Mouse (Mus musculus) frontal cortex, postnatal 25 days (tissue): Measurements from ENCODE around the gene Epgn.

Source experiments
- DNase-seq, 2 experiments: peaks; one replicate each; pipeline ENCODE4 v3.0.0; 2022; ENCODE audit warnings: low spot score in 2 of 2

Gene Epgn

DNA sequence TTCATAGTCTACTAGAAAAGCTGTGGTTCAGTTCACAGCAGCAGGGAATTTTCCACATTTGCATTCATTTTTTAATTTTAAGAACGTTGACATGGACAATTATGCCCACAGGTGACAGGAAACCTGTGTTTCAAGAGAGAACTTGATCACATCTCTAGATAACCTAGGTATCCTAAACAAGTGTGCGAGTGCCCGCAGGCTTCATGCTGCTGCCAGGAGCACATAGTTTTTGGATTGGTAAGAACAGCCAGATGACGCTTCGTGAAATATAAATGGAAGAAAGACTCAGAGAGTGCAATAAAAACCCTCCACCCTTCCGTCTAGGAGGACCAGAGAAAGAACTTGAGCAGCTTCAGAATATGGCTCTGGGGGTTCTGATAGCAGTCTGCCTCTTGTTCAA lies at the start of gene Epgn:
Epgn (plus strand) TSS at position 301 of the 400 bp plus-strand sequence.
- DNase-seq: no peak

DNA sequence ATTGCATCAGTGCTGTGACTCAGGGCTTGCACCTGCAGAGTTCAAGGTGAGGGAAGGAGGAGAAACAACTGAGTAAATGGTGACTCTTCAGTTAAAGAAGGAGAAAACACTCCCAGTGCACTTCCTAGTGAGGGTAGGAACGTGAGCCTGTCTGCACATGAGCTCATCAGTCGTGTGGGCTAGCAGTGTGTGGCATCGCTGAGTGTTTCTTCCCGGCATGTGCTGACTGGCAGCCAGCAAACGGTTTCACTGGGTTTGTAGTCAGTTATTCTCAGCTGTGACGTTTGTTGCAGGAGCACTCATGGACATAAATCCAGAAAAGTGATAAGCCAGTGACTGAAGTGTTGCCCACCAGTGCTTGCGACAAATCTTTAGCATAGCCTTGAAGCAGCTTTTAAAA lies 47.0 kb upstream of the Epgn start:
- no peak for DNase-seq

DNA sequence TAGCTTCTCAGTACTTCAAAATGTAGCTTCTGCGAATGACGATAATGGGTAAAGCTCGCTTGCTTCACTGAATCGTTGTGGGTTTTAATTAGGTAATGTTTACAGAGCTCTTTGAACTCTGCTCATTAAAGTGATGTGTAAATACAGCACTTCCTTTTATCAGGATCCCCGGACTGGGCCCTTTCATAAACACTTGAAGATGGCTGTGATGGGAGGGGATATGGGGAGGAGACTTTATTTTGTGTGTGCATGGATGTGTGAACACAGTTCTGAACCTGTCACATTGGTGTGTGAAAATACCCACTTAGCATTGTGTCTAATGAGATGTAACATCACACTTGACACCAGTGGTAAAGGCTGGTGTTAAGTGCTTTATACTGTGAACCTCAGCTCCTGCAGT lies 39.7 kb upstream of the Epgn start:
- no peak for DNase-seq

DNA sequence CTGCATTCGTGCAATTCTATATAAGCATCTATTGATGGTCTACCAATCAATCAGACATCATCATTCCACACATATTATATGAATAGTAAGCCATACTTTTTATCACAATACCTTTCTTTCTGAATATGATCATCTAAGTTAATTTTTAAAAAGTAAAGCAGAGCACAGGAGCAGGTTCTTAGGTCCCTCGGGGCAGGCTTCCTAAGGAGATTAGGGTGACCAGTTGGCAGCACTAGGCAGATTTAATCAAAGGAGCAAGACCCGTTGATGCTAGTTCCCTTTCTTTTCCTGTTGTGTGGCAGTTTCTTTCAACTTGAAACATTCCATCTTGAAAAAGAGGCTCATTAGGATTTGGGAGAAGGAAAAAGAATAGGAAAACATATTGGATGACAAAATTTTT lies 39.1 kb upstream of the Epgn start:
- DNase-seq: no peak

DNA sequence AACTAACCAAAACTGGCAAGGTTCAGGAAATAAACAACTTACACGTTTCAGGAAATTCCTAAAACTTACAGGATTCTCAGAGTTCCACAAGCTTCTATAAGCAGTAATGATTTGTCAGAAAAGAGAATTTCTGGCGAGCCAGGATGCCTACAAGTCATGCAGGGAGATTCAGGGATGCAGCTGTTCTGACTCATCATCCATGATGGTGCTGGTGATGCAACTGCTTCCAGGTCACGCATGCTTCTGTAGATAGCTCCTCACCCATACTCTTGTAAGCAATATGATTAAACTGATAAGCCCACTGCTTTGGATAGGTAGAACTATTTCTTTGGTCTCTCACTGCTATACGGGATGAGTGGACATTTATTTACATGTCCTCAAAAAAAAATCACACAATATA lies 38.7 kb upstream of the Epgn start:
- no peak for DNase-seq

DNA sequence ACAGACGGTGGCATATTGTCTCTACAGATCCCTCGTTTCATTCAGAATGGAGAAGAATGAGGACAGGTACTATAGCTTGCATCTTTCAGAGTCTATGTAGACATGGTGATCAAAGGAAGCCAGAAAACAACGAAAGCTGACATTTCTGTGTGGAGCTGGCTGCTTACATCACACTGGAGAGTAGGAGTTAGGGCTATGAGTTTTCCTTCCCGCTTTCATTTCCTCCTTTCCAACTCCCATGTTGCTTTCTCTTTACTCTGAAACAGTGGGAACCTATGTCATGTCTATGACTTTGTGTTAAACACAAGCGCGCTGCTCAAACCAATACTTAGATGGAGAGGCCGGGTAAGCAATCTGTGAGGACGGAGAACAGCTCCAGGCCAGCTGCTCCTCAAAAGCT lies 27.3 kb upstream of the Epgn start:
- DNase-seq: no peak

DNA sequence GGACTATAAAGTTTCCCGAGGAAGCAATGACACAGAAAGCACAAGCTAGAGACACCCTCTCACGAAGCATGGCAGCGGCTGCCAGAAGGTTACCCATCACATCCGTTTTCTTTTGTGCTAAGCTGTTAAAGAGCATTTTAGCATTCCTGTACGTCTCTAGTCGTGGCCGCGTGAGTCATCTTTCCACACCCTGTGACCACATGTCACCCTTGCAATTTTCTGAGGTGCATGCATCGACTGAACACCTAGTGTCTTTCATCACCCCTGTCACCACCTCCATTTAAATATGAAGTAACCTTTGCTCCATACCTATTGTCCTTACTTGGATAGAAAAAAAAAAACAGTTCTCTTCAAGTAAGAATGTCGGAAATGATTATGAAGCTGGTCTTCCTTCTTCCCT lies 12.0 kb upstream of the Epgn start:
- no peak for DNase-seq

DNA sequence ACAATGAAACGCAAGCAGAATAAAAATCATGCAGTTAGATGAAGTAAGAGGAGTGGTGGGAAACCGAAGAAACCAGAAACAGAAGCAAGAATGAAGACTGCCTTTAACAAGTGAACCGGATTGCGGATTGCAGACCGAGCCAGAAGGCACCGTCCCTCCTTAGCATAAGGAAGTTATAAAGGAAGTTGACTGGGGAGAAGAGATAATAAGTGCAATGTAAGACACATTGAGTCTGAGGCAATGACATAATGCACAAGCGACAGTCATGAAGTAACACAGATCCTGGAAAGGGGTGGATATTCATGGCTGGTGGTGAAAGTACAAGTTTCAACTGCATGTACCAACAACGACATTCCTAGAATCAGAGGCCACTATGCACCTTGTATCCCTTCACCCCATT lies 4.2 kb upstream of the Epgn start:
- no peak for DNase-seq

DNA sequence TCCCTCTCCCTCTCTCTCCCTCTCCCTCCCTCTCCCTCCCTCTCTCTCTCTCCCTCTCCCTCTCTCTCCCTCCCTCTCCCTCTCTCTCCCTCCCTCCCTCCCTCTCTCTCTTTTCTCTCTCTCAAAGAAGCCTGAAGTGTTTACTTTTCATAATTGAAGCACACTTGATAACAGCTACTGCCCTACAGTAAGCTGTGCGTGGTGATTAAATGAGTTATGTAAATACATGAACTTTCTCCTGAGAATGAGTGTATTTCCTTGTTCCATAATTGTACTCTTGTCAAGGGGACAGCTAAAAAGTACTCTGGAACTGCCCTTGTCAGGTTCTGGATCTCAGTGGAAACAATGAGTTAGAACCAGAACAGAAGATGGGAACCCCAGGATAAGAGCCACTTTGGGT lies 576 bp downstream of the Epgn start:
- DNase-seq: no peak

DNA sequence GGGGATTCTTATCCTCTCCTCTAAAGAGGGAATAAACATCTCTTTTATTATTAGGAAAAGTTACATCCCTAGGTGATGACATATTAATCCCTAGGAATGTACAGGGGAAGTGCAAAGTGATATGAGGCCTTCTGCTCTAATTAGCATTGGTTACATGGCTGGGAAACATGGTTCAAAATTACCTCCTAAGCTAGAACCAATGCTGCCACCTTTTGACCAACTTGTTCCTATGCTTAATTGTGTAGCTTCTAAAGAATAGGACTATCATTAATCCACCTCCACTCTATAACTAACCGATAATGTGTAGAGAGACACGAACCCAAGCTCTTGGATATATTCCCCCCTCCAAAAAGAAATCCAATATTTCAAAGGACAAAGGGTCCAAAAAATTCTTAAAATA lies 3.4 kb downstream of the Epgn start:
- DNase-seq: no peak

DNA sequence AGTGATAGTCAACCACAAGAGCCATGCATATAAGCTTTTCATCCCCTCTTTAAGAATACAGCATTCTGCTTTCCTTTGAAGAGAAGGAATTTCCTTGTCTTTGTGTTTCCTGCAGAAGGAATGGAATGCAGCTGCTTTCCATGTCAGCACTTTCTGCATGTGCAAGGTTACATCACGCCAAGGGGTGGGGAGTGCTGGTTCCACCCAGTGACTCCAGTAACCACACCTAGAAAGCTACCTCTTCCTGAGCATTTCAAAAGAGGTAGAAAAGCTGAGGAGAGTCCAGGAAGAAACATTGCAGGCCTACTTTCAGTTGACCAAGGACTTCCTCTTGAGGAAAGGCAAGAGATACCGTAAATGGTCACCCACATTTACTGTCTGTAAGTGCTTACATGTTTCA lies 8.1 kb downstream of the Epgn start:
- no peak for DNase-seq

DNA sequence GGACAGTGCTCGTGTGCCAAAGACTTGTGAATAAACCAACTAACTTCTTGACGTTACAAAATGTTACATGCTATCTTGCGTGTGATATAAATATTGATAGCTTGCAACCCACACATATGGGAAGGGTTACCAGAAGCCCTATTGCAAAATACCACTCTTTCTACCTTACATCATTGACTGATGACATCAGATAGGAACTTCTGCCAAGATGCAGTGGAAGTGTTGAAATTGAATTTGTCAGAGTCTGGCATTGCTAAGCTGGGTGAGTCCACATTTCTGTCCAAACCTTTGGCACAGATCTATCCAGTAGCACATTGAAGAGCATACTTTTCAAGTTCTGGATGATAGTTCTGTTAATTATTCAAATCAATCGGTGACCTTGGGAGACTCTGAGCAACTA lies 9.4 kb downstream of the Epgn start:
- DNase-seq: no peak

DNA sequence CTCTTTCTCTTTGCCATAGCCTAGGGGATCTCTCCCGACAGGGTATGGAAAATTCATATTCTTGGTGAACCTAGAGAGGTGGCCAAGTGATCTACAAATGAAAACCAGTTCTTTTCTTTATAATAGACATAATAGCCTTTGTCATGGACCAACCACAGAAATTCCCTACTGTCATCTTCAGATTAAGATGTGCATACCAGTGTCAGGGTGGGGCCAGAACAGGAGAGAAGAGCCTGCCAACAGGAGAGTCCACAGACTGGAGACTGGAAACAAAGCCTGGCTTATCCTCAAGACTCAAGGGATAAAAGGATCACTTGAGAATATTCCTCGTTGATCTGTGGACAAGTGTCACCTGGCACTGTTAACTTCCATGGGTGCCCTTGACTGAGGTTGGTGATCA lies 10.5 kb downstream of the Epgn start:
- no peak for DNase-seq

DNA sequence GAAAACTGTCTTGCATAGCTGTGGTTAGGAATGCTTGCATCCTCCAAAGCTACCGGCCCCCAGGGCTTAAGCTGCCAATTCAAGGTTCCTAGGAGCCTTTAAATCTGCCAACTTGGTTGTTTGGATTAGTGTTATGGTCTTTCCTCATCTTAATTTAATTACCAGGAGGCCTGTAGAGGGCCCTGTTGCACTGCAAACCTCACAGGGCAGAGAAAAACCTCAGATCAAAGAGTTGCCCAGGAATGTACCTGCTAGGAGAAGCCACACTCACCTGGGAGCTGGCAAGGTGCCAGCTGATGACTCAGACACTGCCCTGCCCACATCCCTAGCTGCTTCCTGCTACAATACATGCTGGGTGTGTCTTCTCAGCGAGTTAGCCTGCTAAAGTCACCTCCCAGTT lies 11.3 kb downstream of the Epgn start:
- DNase-seq: no peak

DNA sequence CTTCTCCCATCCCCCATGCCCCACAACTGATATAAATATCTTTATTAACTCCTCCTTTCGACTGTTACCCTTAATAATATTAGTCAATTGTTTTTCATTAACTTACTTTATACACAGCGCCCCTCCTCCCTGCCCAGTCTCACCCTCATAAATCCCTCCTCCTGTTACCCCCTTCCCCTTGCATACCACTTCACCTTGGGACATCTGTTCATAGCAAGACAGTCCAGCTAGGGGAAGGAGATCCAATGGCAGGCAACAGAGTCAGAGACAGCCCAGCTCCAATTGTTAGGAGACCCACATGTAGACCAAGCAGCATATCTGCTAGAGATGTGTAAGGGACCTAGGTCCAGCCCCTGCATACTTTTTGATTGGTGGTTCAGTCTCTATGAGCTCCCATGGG lies 11.7 kb downstream of the Epgn start:
- no peak for DNase-seq

DNA sequence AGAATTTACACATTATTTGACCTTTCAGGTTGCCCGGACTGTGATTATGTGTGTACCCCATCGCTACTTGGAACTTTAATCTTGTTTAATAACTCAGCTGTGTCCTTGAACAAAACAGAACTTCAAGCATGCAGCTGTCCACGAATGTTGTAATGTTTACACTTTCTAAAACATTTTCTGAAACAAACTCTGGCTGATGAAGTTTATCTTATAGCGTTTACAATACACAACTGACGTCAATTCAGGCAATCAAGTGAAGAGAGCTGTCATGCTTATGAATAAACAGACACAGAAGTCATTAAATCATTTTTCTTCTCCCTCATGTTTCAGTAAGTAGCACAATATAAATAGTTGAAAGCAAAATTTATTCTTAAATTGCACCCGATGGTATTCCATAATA lies 20.7 kb downstream of the Epgn start:
- no peak for DNase-seq

DNA sequence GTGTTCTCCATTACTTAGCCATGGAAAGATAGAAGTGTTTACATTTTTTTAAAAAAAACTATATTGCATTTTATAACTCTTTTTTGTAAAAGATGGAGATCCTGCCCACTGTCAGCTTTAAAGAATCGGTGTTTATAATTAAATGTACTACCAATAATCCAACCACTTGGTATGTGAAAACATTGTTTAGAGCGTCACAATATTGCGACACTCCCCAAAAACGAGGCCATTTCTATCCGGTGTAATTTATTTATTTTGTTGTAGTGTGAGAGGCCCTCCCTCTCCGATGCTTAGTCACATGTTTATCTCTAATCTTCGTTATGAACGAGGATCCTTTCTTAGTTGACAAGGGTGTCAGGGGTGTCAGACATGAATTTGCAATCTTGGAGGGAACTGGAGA lies 21.1 kb downstream of the Epgn start:
- DNase-seq: no peak

DNA sequence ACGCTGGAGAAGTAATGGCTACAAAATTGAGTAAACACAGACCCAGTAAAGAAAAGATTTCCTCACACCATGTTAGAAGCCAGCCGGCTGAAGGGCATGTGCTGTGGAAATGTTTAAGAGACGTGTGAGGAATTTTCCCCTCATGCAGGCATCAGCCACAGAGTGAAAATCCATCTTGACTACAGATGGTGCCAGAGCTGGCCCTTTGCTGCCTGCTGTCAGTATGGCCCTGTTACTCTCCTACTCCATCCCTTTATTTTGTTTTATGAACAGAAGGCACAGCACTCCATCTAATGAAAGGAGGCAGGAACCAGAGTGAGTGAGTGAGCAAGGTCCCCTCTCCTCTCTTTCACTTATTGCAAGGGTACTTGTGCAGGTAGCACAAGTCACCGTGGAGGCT lies 45.1 kb downstream of the Epgn start:
- DNase-seq: no peak

DNA sequence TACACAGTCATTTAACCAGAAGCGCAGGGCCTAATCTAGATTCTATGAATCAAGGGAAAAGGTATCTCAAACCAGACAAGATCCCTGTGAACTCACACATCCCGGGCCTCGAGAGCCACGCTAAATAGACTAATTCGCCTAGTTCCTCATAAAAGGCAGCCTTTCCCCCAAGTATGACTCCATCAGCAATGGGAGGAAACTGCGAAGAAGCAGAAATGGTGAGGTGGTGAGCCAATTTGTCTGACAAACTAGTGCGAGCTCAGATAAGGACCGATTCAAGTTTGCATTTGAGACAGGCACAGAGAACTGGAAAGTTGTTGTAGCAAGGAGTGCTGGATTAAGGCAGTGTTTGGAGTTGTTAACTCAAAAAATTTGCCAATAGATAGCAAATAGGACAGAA lies 46.4 kb downstream of the Epgn start:
- DNase-seq: no peak

DNA sequence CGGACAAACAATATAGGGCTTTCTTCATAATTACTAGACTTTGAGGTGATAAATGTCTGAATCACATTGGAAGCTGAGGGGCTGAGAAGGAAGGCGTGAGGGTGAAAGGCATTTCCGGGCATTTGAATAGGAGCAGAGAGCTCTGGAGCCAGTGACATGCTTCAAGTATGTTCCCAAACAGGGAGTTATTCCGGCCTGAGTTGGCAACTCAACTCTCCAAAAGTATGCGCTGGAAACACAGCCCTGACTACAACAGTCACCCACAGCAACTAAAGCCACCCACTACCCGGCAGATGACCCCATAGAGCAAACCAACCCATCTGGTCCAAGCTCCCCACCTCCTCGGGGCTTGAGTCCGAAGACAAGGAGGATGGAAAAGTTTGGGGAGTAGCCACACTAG lies 46.8 kb downstream of the Epgn start:
- DNase-seq: no peak

DNA sequence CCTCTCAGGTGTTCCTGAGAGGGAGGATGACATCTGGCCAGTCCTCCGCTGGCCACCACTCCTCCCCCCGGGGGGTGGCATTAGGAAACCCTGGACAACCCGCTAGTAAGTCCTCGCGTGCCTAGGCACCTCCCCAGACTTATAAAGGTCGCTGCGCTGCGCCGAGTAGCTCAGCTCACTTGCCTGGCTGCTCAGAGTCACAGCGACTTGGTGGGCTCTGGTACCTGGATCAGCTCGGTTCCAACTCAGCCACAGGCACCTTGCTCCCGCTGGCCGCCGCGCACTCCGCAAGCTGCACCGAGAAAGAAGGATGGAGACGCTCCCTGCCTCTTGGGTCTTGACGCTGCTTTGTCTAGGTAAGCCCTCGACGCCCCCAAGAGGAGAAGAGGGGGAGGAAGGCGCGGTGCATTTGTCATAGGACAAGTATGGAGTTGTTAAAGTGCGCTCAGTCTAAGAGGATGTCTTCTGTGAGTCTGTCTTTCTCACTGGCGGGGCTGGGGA lies 47.2 kb downstream of the Epgn start, which contains the start of gene Ereg:
Ereg (plus strand) TSS at position 173 of the 501 bp plus-strand sequence.
- DNase-seq: no peak

DNA sequence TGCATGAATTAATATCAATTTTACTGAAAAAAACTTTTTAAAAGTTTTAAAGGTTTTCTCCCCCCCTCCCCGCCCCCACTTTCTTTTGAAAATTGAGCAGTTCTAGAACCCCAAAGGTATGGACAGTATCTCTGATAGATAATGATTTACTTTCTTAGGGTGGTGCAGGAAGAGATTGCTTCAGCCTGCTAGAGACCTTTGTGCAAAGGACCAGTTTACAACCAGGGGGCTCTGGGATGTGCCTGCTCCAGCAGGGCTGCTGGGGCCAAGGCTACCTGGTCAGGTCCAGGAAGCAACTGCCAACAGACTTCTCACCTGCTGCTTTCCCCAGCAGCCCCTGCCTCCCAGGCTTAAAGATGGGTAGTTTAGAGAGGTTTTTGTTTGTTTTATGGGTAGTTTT lies 47.8 kb downstream of the Epgn start:
- DNase-seq: no peak

DNA sequence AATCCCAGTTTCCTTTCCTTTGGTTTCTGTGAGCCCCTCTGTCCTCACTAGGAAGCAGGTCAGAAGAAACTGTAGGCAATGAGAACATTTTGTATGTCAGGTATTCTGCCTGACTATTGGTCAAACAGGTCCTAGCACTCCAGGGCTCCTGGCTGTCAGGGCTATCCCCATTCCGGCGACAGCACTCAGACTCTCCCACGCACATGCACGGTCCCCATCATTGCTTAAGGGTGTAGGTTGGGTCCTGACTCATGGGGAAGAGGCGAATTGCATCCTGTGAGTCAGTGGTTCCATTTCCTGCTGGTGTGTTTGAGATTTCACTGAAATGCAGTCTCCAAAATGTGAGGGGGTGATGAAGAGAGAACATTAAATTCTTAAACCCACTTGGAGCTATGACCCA lies 55.8 kb downstream of the Epgn start:
- DNase-seq: peak in 1 of 2 experiments; percentile 14
